27 mouse cellular contexts compared by ENCODE assay signal in genomic region chr11:44027046-44027445, GRCm38 (mm10).
"Had no signal": no experiment of that assay in that cellular context is flagged by ENCODE, and none has a peak within 500 bp of the region (broad histone marks: within the 10 kb centered on the region; RNA-seq: fewer than 3 reads in every experiment).

No protein-coding gene starts in this region.

- H3K4me2 ChIP-seq: heart, embryonic 12.5 days; heart, embryonic 13.5 days; heart, embryonic 15.5 days; hindbrain, embryonic 12.5 days; hindbrain, embryonic 13.5 days; hindbrain, embryonic 14.5 days; hindbrain, embryonic 15.5 days; intestine, embryonic 15.5 days; kidney, embryonic 15.5 days had no signal

- H3K4me1 ChIP-seq: heart, embryonic 12.5 days; heart, embryonic 15.5 days; hindbrain, embryonic 10.5 days; hindbrain, embryonic 12.5 days; hindbrain, embryonic 13.5 days; hindbrain, embryonic 15.5 days; intestine, embryonic 15.5 days; kidney, embryonic 15.5 days had no signal

- H3K27ac ChIP-seq: heart, embryonic 13.5 days; heart, embryonic 15.5 days; hindbrain, embryonic 10.5 days; hindbrain, embryonic 12.5 days; hindbrain, embryonic 13.5 days; hindbrain, embryonic 14.5 days; hindbrain, embryonic 15.5 days; hindbrain, postnatal 0 days; intestine, embryonic 15.5 days; kidney, embryonic 15.5 days; kidney, postnatal 0 days; layer of hippocampus, adult 2 months; left cerebral cortex, adult 2 months had no signal

- H3K27me3 ChIP-seq: heart, embryonic 15.5 days; hindbrain, embryonic 12.5 days; hindbrain, embryonic 13.5 days; hindbrain, embryonic 15.5 days; intestine, embryonic 15.5 days; kidney, embryonic 15.5 days had no signal

- DNase-seq: heart, postnatal 10 days; heart, postnatal 14 days; heart, postnatal 36 days; kidney, adult 11 months; kidney, adult 18-20 months; kidney, adult 8-10 months; kidney, postnatal 4 days; layer of hippocampus, adult 9-11 months; layer of hippocampus, postnatal 36 days had no signal

- H3K36me3 ChIP-seq: heart, embryonic 12.5 days; heart, embryonic 13.5 days; heart, embryonic 15.5 days; hindbrain, embryonic 10.5 days; hindbrain, embryonic 12.5 days; hindbrain, embryonic 13.5 days; hindbrain, embryonic 15.5 days; intestine, embryonic 15.5 days; kidney, embryonic 15.5 days had no signal

- H3K9me3 ChIP-seq: heart, embryonic 12.5 days; heart, embryonic 13.5 days; heart, embryonic 15.5 days; hindbrain, embryonic 10.5 days; hindbrain, embryonic 12.5 days; hindbrain, embryonic 13.5 days; hindbrain, embryonic 15.5 days; intestine, embryonic 15.5 days; kidney, embryonic 15.5 days had no signal

- H3K4me3 ChIP-seq: heart, embryonic 12.5 days; heart, embryonic 13.5 days; heart, embryonic 15.5 days; hindbrain, embryonic 10.5 days; hindbrain, embryonic 12.5 days; hindbrain, embryonic 13.5 days; hindbrain, embryonic 15.5 days; intestine, embryonic 15.5 days; kidney, embryonic 15.5 days; layer of hippocampus, adult 2 months; left cerebral cortex, adult 2 months had no signal

- ATAC-seq: hindbrain, embryonic 16.5 days; hindbrain, postnatal 0 days; inflammation-experienced regulatory T-cells, adult 6 months; intestine, embryonic 15.5 days; intestine, embryonic 16.5 days; intestine, postnatal 0 days had no signal

- H3K9ac ChIP-seq: heart, embryonic 12.5 days; heart, embryonic 13.5 days; heart, embryonic 15.5 days; hindbrain, embryonic 12.5 days; hindbrain, embryonic 13.5 days; hindbrain, embryonic 14.5 days; hindbrain, embryonic 15.5 days; intestine, embryonic 15.5 days; kidney, embryonic 15.5 days had no signal
